Mouse (Mus musculus) stomach, embryonic 16.5 days (tissue): ENCODE measurements around the gene Ftsj3. TPM values are rescaled to one million over a fixed set of nuclear protein-coding genes. Genes with fewer than 3 reads are reported as not detected.

Source experiments
- ATAC-seq: fragments of 200-750 bp; cut with Nextera tagmentation; 2 replicates; pipeline ENCODE4 v1.8.0; 2017; ENCODE audit warnings: moderate number of reproducible peaks, moderate TSS enrichment; ENCODE audit not compliant: insufficient read depth, low FRiP score
- H3K27ac ChIP-seq: fragments of 300-500 bp; sonication (generic); 2 replicates; pipeline ENCODE4 v1.5.1; 2014; ENCODE audit warnings: low read length
- H3K27me3 ChIP-seq: fragments of 300-500 bp; sonication (generic); 2 replicates; pipeline ENCODE4 v1.6.1; 2014; ENCODE audit warnings: low read length, control low read depth, mixed read lengths; ENCODE audit not compliant: control insufficient read depth, insufficient read depth
- H3K36me3 ChIP-seq: fragments of 300-500 bp; sonication (generic); 2 replicates; pipeline ENCODE4 v1.6.1; 2014; ENCODE audit warnings: low read length; ENCODE audit not compliant: control insufficient read depth, insufficient read depth
- H3K4me1 ChIP-seq: fragments of 300-500 bp; sonication (generic); 2 replicates; pipeline ENCODE4 v1.6.1; 2014; ENCODE audit warnings: low read length, control low read depth, mixed read lengths; ENCODE audit not compliant: control insufficient read depth, insufficient read depth
- H3K4me2 ChIP-seq: fragments of 300-500 bp; sonication (generic); 2 replicates; pipeline ENCODE4 v1.6.1; 2014; ENCODE audit warnings: low read depth, low read length, mixed read lengths
- H3K4me3 ChIP-seq: fragments of 300-500 bp; sonication (generic); replicated peaks from 2 replicates; pipeline ENCODE4 v1.5.1; 2014; ENCODE audit warnings: mild to moderate bottlenecking, low read length
- H3K9ac ChIP-seq: fragments of 300-500 bp; sonication (generic); 2 replicates; pipeline ENCODE4 v1.6.1; 2014; ENCODE audit warnings: low read length
- H3K9me3 ChIP-seq: fragments of 300-500 bp; sonication (generic); replicated peaks from 2 replicates; pipeline ENCODE4 v1.6.1; 2016; ENCODE audit warnings: low read length, control low read depth; ENCODE audit not compliant: control insufficient read depth
- WGBS: fragments of 180-500 bp; shearing (Covaris S2); extraction: QIAGEN DNeasy Blood & Tissue Kit; methylation state at CpG from one replicate; pipeline ENCODE4 v1.1.7; 2014; 5-methylcytosine and 5-hydroxymethylcytosine counted together
- polyA plus RNA-seq: library from polyadenylated mRNA; unstranded; fragments of >200 nt; fragmentation: Nextera tagmentation; extraction: Ambion mirVana; gene quantifications from 2 replicates; pipeline ENCODE4 v1.2.1, GENCODE M21; 2015

Ftsj3 gene
- polyA plus RNA-seq, result 46.4 and 50.9 TPM in 2 replicates

DNA sequence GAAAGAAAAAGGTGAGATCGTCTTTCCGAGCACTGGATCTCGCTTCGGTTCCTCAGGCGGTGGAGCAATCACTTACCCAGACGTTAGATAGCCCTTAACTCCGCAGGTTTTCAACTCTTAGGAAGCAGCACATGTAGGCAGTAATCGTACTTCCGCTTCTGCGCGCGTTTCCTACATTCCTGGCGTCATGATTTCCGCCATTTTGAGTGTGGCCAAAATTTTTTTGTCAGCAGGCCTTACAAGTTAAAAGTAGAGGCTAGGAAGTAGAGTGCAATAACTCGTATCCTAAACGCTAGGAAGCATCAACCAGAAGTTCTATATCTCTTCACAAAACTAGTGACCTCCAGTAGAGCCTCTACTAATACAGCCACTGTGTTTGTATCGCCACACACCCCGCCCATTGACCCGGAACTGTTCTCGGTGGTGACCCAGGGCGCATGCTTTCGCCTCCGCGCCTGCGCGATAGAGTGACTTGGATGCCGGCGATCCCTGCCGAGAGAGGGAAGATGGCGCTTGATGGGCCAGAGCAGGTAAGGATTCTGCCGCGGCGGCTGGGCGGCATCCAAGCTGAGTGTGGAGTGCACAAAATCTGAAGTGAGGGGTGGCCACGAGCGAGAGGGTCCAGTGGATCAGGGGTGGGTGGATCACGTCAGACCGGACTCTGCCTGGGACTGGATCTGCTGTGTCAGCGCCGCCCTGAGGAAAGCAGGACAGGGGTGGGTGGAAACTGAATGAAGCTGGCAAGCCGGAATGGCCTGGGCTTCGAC lies at the start of gene Ftsj3, which contains the start of gene Psmc5:
Gene Ftsj3, minus strand, starts transcription at position 395 of the 767 bp plus-strand sequence.
Gene Psmc5, plus strand, starts transcription at position 470 of the 767 bp plus-strand sequence.
- peaks cover 21% of the 10 kb centered on the region for H3K4me1 ChIP-seq
- H3K9me3 ChIP-seq, result no peaks in the 10 kb centered on the region
- peak; percentile 92 for ATAC-seq
- WGBS, result under 1% methylated on average over 42 of the region's 42 CpGs
- peak within 1 kb of the TSS; percentile 73 for H3K4me3 ChIP-seq
- H3K4me2 ChIP-seq, result peak within 1 kb of the TSS; percentile 90
- H3K36me3 ChIP-seq, result peaks cover 15% of the 10 kb centered on the region; the same call in 1 of the 2 replicates
- H3K27ac ChIP-seq, result peak within 1 kb of the TSS; percentile 71
- no peaks in the 10 kb centered on the region for H3K27me3 ChIP-seq
- peak within 1 kb of the TSS; percentile 88 for H3K9ac ChIP-seq

DNA sequence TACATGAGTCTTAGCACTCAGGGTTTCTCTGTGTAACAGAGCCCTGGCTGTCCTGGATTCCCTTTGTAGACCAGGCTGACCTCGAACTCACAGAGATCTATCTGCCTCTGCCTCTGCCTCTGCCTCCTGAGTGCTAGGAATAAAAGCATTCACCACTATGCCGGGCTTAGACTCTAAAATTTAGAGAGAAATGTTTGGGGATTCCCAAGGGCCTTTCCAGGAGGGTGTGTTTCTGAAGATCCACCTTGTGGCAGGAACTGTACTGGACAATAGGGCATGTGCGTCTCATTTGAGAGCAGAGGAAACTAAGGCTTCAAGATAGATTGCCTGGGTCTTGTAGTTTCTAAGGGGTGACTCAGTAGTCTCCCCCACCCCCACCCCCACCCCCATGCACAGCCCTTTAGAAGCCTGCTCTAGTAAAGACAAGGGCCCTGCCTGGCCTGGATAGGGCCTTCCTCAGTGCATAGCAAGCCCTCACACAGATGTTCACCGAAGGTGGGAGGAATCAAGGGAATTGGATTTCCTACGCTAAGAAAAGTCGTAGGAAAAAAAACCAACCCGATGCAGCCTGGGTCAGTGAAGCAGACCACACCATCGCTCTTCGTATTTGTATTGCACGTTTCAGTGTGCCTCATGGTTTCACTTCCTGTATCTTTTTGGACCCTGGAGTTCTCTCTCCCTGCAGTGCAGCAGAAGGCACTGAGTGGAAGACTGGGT lies 49.6 kb upstream of the Ftsj3 start:
- ATAC-seq, result no peak
- Histone ChIP-seq H3K9me3 (no peaks in the 10 kb centered on the region), H3K36me3 (no peaks in the 10 kb centered on the region), H3K27me3 (no peaks in the 10 kb centered on the region), H3K4me3 (no peak overlapping the region), H3K4me1 (no peaks in the 10 kb centered on the region), H3K9ac (no peak overlapping the region), H3K4me2 (no peak overlapping the region), H3K27ac (no peak overlapping the region)
- 74% methylated on average over 10 of the region's 10 CpGs for WGBS

DNA sequence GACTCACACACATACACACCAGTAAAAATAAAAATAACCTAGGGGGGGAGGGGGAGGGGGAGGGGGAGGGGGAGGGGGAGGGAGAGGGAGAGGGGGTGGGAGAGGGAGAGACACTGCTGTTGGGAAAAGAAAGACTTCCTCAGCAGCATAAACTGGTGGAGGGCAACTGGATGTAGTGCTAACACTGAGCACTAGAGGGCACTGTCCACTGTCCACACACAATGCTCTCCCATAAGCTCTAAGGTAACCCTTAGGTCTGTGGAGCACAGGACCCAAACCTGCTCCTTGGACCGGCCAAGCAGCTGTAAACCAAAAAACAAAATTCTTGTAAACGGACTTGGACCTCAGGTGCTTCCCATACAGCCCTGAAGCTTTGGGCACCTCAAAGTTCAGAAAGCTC lies 46.8 kb upstream of the Ftsj3 start:
- H3K27ac ChIP-seq, result no peak overlapping the region

DNA sequence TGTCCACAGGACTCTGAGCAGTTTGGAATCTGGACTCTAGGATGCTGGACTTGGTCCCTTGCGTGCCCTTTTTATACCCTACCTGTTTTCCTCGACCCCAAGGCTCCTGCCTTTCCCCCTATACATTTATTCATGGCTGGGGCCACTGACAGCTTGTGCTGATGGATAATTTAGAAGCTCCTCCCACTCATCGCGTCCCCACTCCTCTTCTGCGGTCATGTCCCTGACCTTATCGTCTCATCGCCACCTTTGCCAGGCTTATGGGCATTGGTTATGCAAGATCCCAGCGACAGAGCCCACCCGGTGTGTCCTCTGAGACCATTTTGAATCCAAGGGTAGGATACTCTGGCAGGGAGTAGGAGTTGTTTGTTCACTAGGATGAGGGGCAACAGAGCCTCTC lies 45.9 kb upstream of the Ftsj3 start, which contains the start of gene Gh:
Gene Gh, minus strand, starts transcription at position 101 of the 400 bp plus-strand sequence.
- H3K9me3 ChIP-seq, result no peaks in the 10 kb centered on the region
- H3K27ac ChIP-seq, result no peak within 1 kb of the TSS
- no peaks in the 10 kb centered on the region for H3K36me3 ChIP-seq
- WGBS, result 82% methylated on average over 9 of the region's 9 CpGs
- H3K4me1 ChIP-seq, result no peaks in the 10 kb centered on the region
- H3K4me2 ChIP-seq, result no peak within 1 kb of the TSS
- no peak for ATAC-seq
- H3K9ac ChIP-seq, result no peak within 1 kb of the TSS
- no peak within 1 kb of the TSS for H3K4me3 ChIP-seq
- no peaks in the 10 kb centered on the region for H3K27me3 ChIP-seq

More for the DNA sequence above, 46.8 kb upstream of the Ftsj3 start:
- Histone ChIP-seq H3K9ac (no peak overlapping the region), H3K4me2 (no peak overlapping the region), H3K4me1 (no peaks in the 10 kb centered on the region), H3K4me3 (no peak overlapping the region), H3K36me3 (no peaks in the 10 kb centered on the region), H3K27me3 (no peaks in the 10 kb centered on the region), H3K9me3 (no peaks in the 10 kb centered on the region)
- 14% methylated on average over 2 of the region's 2 CpGs for WGBS
- ATAC-seq, result no peak

DNA sequence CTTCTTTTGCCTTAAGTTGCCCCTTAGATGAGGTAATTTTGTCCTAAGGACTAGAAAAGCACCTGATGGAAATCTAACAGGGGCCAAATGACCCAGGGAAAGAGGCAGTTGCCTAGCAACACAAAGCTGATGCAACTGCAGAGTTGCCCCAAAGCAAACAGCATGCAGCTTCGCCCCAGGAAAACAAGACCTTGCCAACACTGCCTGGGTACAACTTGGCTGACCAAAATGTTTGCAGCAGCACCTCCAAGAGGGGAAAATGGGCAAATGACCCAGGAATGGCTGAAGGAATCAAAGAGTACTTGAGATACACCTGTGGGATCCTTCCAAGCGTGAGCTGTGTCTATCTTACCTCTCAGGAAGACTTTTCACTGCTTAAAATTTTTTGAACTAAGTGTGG lies 36.0 kb upstream of the Ftsj3 start:
- no peak for ATAC-seq
- Histone ChIP-seq H3K9ac (no peak overlapping the region), H3K9me3 (no peaks in the 10 kb centered on the region), H3K27ac (no peak overlapping the region), H3K36me3 (no peaks in the 10 kb centered on the region), H3K4me3 (no peak overlapping the region), H3K4me1 (peaks cover 7% of the 10 kb centered on the region; the same call in 1 of the 2 replicates), H3K4me2 (no peak overlapping the region), H3K27me3 (no peaks in the 10 kb centered on the region)
- 83% methylated on average over 2 of the region's 2 CpGs for WGBS

DNA sequence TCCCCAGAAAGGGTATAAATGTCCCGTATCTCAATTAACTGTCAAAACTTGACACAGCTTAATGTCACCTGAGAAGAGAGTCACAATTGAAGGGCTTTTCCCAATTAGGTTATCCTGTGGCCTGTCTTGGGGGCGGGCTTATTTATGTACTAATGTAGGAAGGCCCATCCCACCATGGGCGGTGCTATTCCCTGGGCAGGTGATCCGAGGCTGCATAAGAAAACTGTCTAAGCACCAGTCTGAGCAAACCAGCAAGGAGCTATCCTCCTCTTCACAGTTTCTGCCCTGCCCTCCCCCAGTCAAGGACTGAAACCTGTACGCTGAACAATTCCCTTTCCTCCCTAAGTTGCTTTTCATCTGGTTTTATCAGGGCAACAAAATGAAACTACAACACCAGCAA lies 34.5 kb upstream of the Ftsj3 start:
- H3K36me3 ChIP-seq, result no peaks in the 10 kb centered on the region
- no peaks in the 10 kb centered on the region for H3K27me3 ChIP-seq
- H3K9ac ChIP-seq, result no peak overlapping the region
- no peak overlapping the region for H3K4me3 ChIP-seq
- no peaks in the 10 kb centered on the region for H3K9me3 ChIP-seq
- no peak overlapping the region for H3K27ac ChIP-seq
- peaks cover 8% of the 10 kb centered on the region; the same call in 1 of the 2 replicates for H3K4me1 ChIP-seq
- no peak overlapping the region for H3K4me2 ChIP-seq
- WGBS, result 93% methylated on average over 5 of the region's 5 CpGs
- ATAC-seq, result no peak

DNA sequence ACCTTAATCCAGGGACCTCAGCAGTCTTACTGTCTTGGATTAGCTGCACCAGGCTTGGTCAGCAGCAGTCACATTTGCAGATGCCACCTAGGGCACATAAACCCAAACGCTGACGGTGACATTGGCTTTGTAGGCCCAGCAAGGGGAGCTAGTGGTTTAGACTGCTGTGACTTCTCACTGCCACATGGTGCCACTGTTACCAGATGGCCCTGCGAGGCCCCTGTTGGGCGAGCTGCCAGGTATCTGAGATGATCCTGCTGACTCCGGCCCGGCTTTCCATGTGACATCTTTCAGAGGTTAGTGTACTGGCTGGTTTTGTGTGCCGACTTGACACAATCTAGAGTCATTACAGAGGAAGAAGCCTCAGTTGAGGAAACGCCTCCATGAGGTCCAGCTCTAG lies 33.5 kb upstream of the Ftsj3 start:
- WGBS, result 49% methylated on average over 8 of the region's 8 CpGs

DNA sequence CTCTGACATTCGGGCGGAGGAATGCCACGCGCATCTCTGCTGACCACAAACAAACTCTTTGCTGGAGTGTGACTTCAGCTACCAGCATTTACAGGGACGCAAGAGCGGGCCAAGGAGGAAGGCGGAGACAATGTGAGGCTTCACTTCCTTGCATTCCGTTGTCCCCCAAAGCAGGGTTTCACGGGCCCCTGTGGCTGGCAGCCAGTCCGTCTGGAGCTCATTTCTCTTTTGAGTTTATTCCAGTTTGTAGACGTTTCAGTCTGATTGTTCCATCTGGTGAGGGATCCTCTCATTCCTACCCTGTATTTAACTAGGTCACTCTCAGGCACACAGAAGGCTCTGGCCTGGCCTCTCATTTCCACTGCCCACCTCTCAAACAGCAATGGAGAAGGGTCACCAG lies 31.1 kb upstream of the Ftsj3 start:
- Histone ChIP-seq H3K4me1 (peaks cover 8% of the 10 kb centered on the region; the same call in 1 of the 2 replicates), H3K27ac (peak overlapping the region; percentile 43; the same call in 1 of the 2 replicates), H3K36me3 (no peaks in the 10 kb centered on the region), H3K4me3 (no peak overlapping the region), H3K9me3 (no peaks in the 10 kb centered on the region), H3K27me3 (no peaks in the 10 kb centered on the region), H3K4me2 (no peak overlapping the region), H3K9ac (no peak overlapping the region)
- WGBS, result 66% methylated on average over 11 of the region's 11 CpGs
- no peak for ATAC-seq

More for the DNA sequence above, 33.5 kb upstream of the Ftsj3 start:
- Histone ChIP-seq H3K9ac (no peak overlapping the region), H3K4me1 (peaks cover 8% of the 10 kb centered on the region; the same call in 1 of the 2 replicates), H3K4me3 (no peak overlapping the region), H3K9me3 (no peaks in the 10 kb centered on the region), H3K27ac (no peak overlapping the region), H3K36me3 (no peaks in the 10 kb centered on the region), H3K4me2 (no peak overlapping the region), H3K27me3 (no peaks in the 10 kb centered on the region)
- ATAC-seq, result no peak

DNA sequence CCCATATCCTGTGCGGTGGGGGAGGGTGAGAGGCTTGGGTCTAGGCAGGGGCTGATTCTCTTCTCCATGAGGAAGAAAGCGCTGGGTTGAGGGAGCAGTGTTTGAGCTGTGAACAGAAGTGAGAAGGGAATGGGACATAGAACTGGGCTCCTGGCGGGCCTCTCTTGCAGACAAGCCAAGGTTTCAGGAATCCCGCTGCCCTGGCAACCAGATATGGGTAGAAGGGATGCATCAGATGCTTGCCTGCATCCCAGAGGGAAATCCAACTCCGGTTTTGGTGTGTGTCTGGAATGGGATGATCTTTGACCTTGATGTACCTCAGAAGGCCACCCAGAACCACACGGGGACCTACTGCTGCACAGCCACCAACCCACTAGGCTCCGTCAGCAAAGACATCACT lies 30.3 kb upstream of the Ftsj3 start:
- Histone ChIP-seq H3K9me3 (no peaks in the 10 kb centered on the region), H3K27ac (no peak overlapping the region), H3K9ac (no peak overlapping the region), H3K4me2 (no peak overlapping the region), H3K27me3 (no peaks in the 10 kb centered on the region), H3K4me1 (peaks cover 8% of the 10 kb centered on the region; the same call in 1 of the 2 replicates), H3K36me3 (no peaks in the 10 kb centered on the region), H3K4me3 (no peak overlapping the region)
- ATAC-seq, result no peak
- WGBS, result 86% methylated on average over 7 of the region's 7 CpGs
